Mouse (Mus musculus): ENCODE data around the gene Gm20517.
A peak's percentile ranks its signal among the peaks of the same experiment; 100 is the strongest.
"Not testable (repeated sequence)": the region's sequence is repeated elsewhere in the genome, so short reads cannot be mapped to it uniquely, and the experiment has no call there.

Gene Gm20517

GRCm38 (mm10) chr17:47625088-47625487, 13.7 kb downstream of the Gm20517 start:
- no peak for DNase-seq (ENCODE audit: low read depth, low spot score)

GRCm38 (mm10) chr17:47626031-47626430, 14.6 kb downstream of the Gm20517 start:
- DNase-seq (ENCODE audit: low read depth, low spot score): no peak

GRCm38 (mm10) chr17:47627791-47628190, 16.4 kb downstream of the Gm20517 start:
- DNase-seq (ENCODE audit: low read depth, low spot score): no peak

- DNase-seq (ENCODE audit: low read depth, low spot score): peak; percentile 95
Measured at GRCm38 (mm10) chr17:47628851-47629676, 17.7 kb downstream of the Gm20517 start.

- DNase-seq (ENCODE audit: low read depth, low spot score): peak; percentile 10
Measured at GRCm38 (mm10) chr17:47629717-47630677, 18.6 kb downstream of the Gm20517 start.

- no peak for DNase-seq (ENCODE audit: low read depth, low spot score)
Measured at GRCm38 (mm10) chr17:47630678-47631065, 19.3 kb downstream of the Gm20517 start, which contains the start of gene Usp49. Gene Usp49 (plus strand): TSS chr17:47630690.

- DNase-seq (ENCODE audit: low read depth, low spot score): no peak
Measured at GRCm38 (mm10) chr17:47632181-47632840, 20.9 kb downstream of the Gm20517 start.

GRCm38 (mm10) chr17:47633999-47634770, 22.8 kb downstream of the Gm20517 start:
- no peak for DNase-seq (ENCODE audit: low read depth, low spot score)

- DNase-seq (ENCODE audit: low read depth, low spot score): no peak
Measured at GRCm38 (mm10) chr17:47642992-47643391, 31.6 kb downstream of the Gm20517 start.

- peak; percentile 38 for DNase-seq (ENCODE audit: low read depth, low spot score)
Measured at GRCm38 (mm10) chr17:47646683-47647082, 35.3 kb downstream of the Gm20517 start.

- DNase-seq (ENCODE audit: low read depth, low spot score): no peak
Measured at GRCm38 (mm10) chr17:47648966-47649365, 37.6 kb downstream of the Gm20517 start.

GRCm38 (mm10) chr17:47651953-47652352, 40.6 kb downstream of the Gm20517 start:
- DNase-seq (ENCODE audit: low read depth, low spot score): no peak

GRCm38 (mm10) chr17:47654346-47654745, 43.0 kb downstream of the Gm20517 start:
- DNase-seq (ENCODE audit: low read depth, low spot score): not testable (repeated sequence)

- DNase-seq (ENCODE audit: low read depth, low spot score): no peak
Measured at GRCm38 (mm10) chr17:47655697-47656096, 44.3 kb downstream of the Gm20517 start.

GRCm38 (mm10) chr17:47657901-47658300, 46.5 kb downstream of the Gm20517 start:
- no peak for DNase-seq (ENCODE audit: low read depth, low spot score)

- DNase-seq (ENCODE audit: low read depth, low spot score): no peak
Measured at GRCm38 (mm10) chr17:47658741-47659243, 47.4 kb downstream of the Gm20517 start.

- DNase-seq (ENCODE audit: low read depth, low spot score): no peak
Measured at GRCm38 (mm10) chr17:47663009-47663713, 51.8 kb downstream of the Gm20517 start.

- no peak for DNase-seq (ENCODE audit: low read depth, low spot score)
Measured at GRCm38 (mm10) chr17:47664474-47664873, 53.1 kb downstream of the Gm20517 start.

GRCm38 (mm10) chr17:47669166-47669565, 57.8 kb downstream of the Gm20517 start:
- no peak for DNase-seq (ENCODE audit: low read depth, low spot score)

- no peak for DNase-seq (ENCODE audit: low read depth, low spot score)
Measured at GRCm38 (mm10) chr17:47671988-47672310, 60.6 kb downstream of the Gm20517 start.
